In the genomic region with DNA sequence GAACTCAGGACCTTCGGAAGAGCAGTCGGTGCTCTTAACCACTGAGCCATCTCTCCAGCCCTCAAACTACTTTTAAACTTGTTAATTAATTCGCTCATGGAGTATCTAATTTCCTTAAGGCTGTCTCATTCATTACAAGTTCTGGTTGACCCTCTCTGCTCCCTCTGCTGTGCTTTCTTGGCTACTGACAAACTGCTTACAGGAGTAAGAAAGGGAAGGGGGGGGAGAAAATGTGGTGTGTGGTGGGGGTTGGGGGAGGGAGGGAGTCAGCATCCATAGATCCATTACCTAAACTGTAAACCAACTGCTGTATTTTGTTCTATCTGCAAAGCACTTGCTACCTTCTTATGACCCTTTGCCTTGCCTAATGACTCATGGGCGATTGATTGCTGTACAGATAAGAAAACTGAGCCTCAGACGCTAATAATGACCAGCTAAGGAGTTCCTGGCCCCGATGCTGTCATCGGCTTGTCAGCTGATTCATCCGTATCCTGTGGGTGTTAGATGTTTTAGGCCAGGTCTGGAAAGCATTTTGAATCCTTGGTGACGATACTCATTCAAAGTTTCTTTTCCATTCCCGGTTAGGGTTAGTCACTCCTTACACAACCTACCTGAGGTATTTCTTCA, we compare ENCODE assay signal across 13 mouse cellular contexts. TPM values are rescaled to one million over a fixed set of nuclear protein-coding genes. Genes with fewer than 3 reads are reported as not detected.
DNase-seq lines count a peak whose midpoint lies in the region; ATAC-seq and TF ChIP-seq lines count a peak whose summit lies in the region.
"Had no signal": no experiment of that assay in that cellular context is flagged by ENCODE, and none has a peak within 500 bp of the region (broad histone marks: within the 10 kb centered on the region; RNA-seq: fewer than 3 reads in every experiment).

No protein-coding gene starts in this region.

- no peaks in the 10 kb centered on the region for H3K36me3 ChIP-seq in heart, embryonic 15.5 days
- H3K36me3 ChIP-seq in stomach, postnatal 0 days (ENCODE audit: control insufficient read depth, insufficient read depth, low read length) = no peaks in the 10 kb centered on the region
- H3K36me3 ChIP-seq: embryonic facial prominence, embryonic 15.5 days; stomach, embryonic 15.5 days had no signal

- H3K27ac ChIP-seq in heart, embryonic 15.5 days = peak overlapping the region; percentile 97; the same call in 1 of the 2 replicates
- no peak overlapping the region for H3K27ac ChIP-seq in stomach, postnatal 0 days (replicated peaks)
- H3K27ac ChIP-seq: embryonic facial prominence, embryonic 15.5 days; macrophage had no signal

- H3K4me1 ChIP-seq in heart, embryonic 15.5 days (replicated peaks) = peaks cover 51% of the 10 kb centered on the region
- no peaks in the 10 kb centered on the region for H3K4me1 ChIP-seq in stomach, postnatal 0 days (replicated peaks; ENCODE audit: control insufficient read depth, insufficient read depth)
- H3K4me1 ChIP-seq: stomach, embryonic 15.5 days had no signal

- no peak overlapping the region for H3K9ac ChIP-seq in heart, embryonic 15.5 days
- H3K9ac ChIP-seq in stomach, postnatal 0 days (ENCODE audit: low read length) = no peak overlapping the region
- H3K9ac ChIP-seq: embryonic facial prominence, embryonic 15.5 days; stomach, embryonic 15.5 days had no signal

- TF ChIP-seq EP300 in stomach, postnatal 0 days (optimal IDR thresholded peaks at IDR 0.05) = no peak

- peak; percentile 60 for DNase-seq in adrenal gland, adult 2 months
- DNase-seq in adrenal gland, postnatal 4 days (ENCODE audit: low spot score in 2 of 2) = no peak
- no peak for DNase-seq in heart, adult 11 months
- DNase-seq in urinary bladder, postnatal 14 days (ENCODE audit: low spot score) = peak; percentile 33
- no peak for DNase-seq in urinary bladder, postnatal 4 days (ENCODE audit: low spot score in 2 of 2)
- no peak for DNase-seq in stomach, postnatal 0 days (ENCODE audit: low spot score)
- DNase-seq in thymus, postnatal 36 days = no peak
- DNase-seq: cerebellum, adult 8-10 months; kidney, postnatal 14 days had no signal

- H3K4me2 ChIP-seq in heart, embryonic 15.5 days = no peak overlapping the region
- no peak overlapping the region for H3K4me2 ChIP-seq in stomach, postnatal 0 days (replicated peaks; ENCODE audit: low read depth)

- no peaks in the 10 kb centered on the region for H3K9me3 ChIP-seq in heart, embryonic 15.5 days (replicated peaks)
- no peaks in the 10 kb centered on the region for H3K9me3 ChIP-seq in stomach, postnatal 0 days (ENCODE audit: control insufficient read depth, low read length)
- H3K9me3 ChIP-seq: embryonic facial prominence, embryonic 15.5 days; stomach, embryonic 15.5 days had no signal

- 51% methylated on average over 10 of the region's 10 CpGs for WGBS in heart, embryonic 15.5 days
- 46% methylated on average over 10 of the region's 10 CpGs for WGBS in stomach, postnatal 0 days

- no peaks in the 10 kb centered on the region for H3K27me3 ChIP-seq in heart, embryonic 15.5 days
- no peaks in the 10 kb centered on the region for H3K27me3 ChIP-seq in stomach, postnatal 0 days (ENCODE audit: control insufficient read depth, insufficient read depth, low read length)
- H3K27me3 ChIP-seq: embryonic facial prominence, embryonic 15.5 days; stomach, embryonic 15.5 days had no signal

- no peak for TF ChIP-seq CTCF in stomach, postnatal 0 days (IDR thresholded peaks at IDR 0.05; ENCODE audit: low read depth)

- H3K4me3 ChIP-seq in heart, embryonic 15.5 days = no peak overlapping the region
- H3K4me3 ChIP-seq in stomach, postnatal 0 days (ENCODE audit: low read depth, low read length) = no peak overlapping the region

- ATAC-seq in heart, embryonic 15.5 days (replicated peaks; ENCODE audit: insufficient number of reproducible peaks, insufficient read depth, low FRiP score, low read depth) = no peak
- peak; percentile 7; the same call in 1 of the 2 replicates for ATAC-seq in stomach, postnatal 0 days (ENCODE audit: low FRiP score, low TSS enrichment)

RNA-seq across cellular contexts. Expression of a gene that starts 1.3 kb away (rescaled TPM):
- total RNA-seq in adrenal gland, adult 2 months (2021) = 10 to 100 TPM; 37.4 to 45.0 TPM
- 19.5 and 28.5 TPM in 2 replicates for polyA plus RNA-seq in adrenal gland, adult 2 months (2012; rRNA removed)
- 10 to 100 TPM; 15.1 to 17.9 TPM for total RNA-seq in adrenal gland, postnatal 4 days (2021)
- 9.7 and 10.3 TPM in 2 replicates for polyA plus RNA-seq in heart, embryonic 15.5 days (2015; fragmentation: Nextera tagmentation; extraction: Ambion mirVana)
- polyA plus RNA-seq in stomach, postnatal 0 days (2015; fragmentation: Nextera tagmentation; extraction: Ambion mirVana) = 7.5 and 9.2 TPM in 2 replicates

Comparison
In these comparisons a context has a peak if more than half of its experiments do, and no peak if none do; other contexts are left out.
1. DNase-seq: peak in adrenal gland, adult 2 months (single experiment) and urinary bladder, postnatal 14 days (single experiment); none in adrenal gland, postnatal 4 days (0 of 2), heart, adult 11 months (single experiment), urinary bladder, postnatal 4 days (0 of 2), stomach, postnatal 0 days (single experiment) and thymus, postnatal 36 days (0 of 2).